Mouse (Mus musculus) neural tube, embryonic 13.5 days (tissue): ENCODE results near the gene Prkcd. TPM values are rescaled to one million over a fixed set of nuclear protein-coding genes. Genes with fewer than 3 reads are reported as not detected.

ENCODE experiments used
- ATAC-seq: fragments of 200-750 bp; cut with Nextera tagmentation; 2 replicates; pipeline ENCODE4 v1.8.0; 2017; ENCODE audit warnings: low read depth, mild to moderate bottlenecking, moderate TSS enrichment, moderate library complexity
- H3K27ac ChIP-seq: fragments of 300-500 bp; sonication (generic); replicated peaks from 2 replicates; pipeline ENCODE4 v1.5.1; 2015; ENCODE audit warnings: moderate library complexity, mild to moderate bottlenecking, inconsistent platforms
- H3K27me3 ChIP-seq: fragments of 300-500 bp; sonication (generic); 2 replicates; pipeline ENCODE4 v1.6.1; 2015; ENCODE audit warnings: mild to moderate bottlenecking, inconsistent platforms
- H3K36me3 ChIP-seq: fragments of 300-500 bp; sonication (generic); 2 replicates; pipeline ENCODE4 v1.6.1; 2015; ENCODE audit warnings: mild to moderate bottlenecking, inconsistent platforms
- H3K4me1 ChIP-seq: fragments of 300-500 bp; sonication (generic); replicated peaks from 2 replicates; pipeline ENCODE4 v1.6.1; 2015; ENCODE audit warnings: inconsistent platforms
- H3K4me2 ChIP-seq: fragments of 300-500 bp; sonication (generic); 2 replicates; pipeline ENCODE4 v1.6.1; 2015; ENCODE audit warnings: inconsistent platforms, mild to moderate bottlenecking, moderate library complexity
- H3K4me3 ChIP-seq: fragments of 300-500 bp; sonication (generic); 2 replicates; pipeline ENCODE4 v1.5.1; 2015; ENCODE audit warnings: mild to moderate bottlenecking, inconsistent platforms
- H3K9ac ChIP-seq: fragments of 300-500 bp; sonication (generic); 2 replicates; pipeline ENCODE4 v1.6.1; 2015; ENCODE audit warnings: moderate library complexity, mild to moderate bottlenecking, inconsistent platforms
- H3K9me3 ChIP-seq: fragments of 300-500 bp; sonication (generic); 2 replicates; pipeline ENCODE4 v1.6.1; 2016; ENCODE audit warnings: inconsistent platforms
- WGBS: fragments of 180-500 bp; shearing (Covaris S2); methylation state at CpG from one replicate; pipeline ENCODE4 v1.1.7; 2015; 5-methylcytosine and 5-hydroxymethylcytosine counted together
- polyA plus RNA-seq: library from polyadenylated mRNA; unstranded; fragments of >200 nt; fragmentation: Nextera tagmentation; extraction: Ambion mirVana; gene quantifications from 2 replicates; pipeline ENCODE4 v1.2.1, GENCODE M21; 2015

Gene Prkcd
- polyA plus RNA-seq, 1 experiment from 2014 or later, result 63.4 TPM

- Histone ChIP-seq H3K4me3 (no peak overlapping the region), H3K9me3 (no peaks in the 10 kb centered on the region), H3K4me2 (no peak overlapping the region), H3K27me3 (no peaks in the 10 kb centered on the region), H3K4me1 (peaks cover 11% of the 10 kb centered on the region; the same call in 1 of the 2 replicates), H3K36me3 (no peaks in the 10 kb centered on the region), H3K27ac (no peak overlapping the region), H3K9ac (no peak overlapping the region)
- ATAC-seq, result no peak
- 47% methylated on average over 2 of the region's 2 CpGs for WGBS
Measured at GRCm38 (mm10) chr14:30616751-30617150, 9.3 kb downstream of the Prkcd start.

- Histone ChIP-seq H3K4me1 (peaks cover 6% of the 10 kb centered on the region; the same call in 1 of the 2 replicates), H3K27me3 (no peaks in the 10 kb centered on the region), H3K27ac (no peak overlapping the region), H3K4me2 (no peak overlapping the region), H3K36me3 (no peaks in the 10 kb centered on the region), H3K9me3 (no peaks in the 10 kb centered on the region), H3K4me3 (no peak overlapping the region), H3K9ac (no peak overlapping the region)
- ATAC-seq, result no peak
- WGBS, result 89% methylated on average over 2 of the region's 2 CpGs
Measured at GRCm38 (mm10) chr14:30612962-30613715, 12.9 kb downstream of the Prkcd start.

- Histone ChIP-seq H3K27ac (no peak overlapping the region), H3K4me1 (peaks cover 6% of the 10 kb centered on the region; the same call in 1 of the 2 replicates), H3K9me3 (no peaks in the 10 kb centered on the region), H3K9ac (no peak overlapping the region), H3K27me3 (no peaks in the 10 kb centered on the region), H3K4me2 (no peak overlapping the region), H3K4me3 (no peak overlapping the region), H3K36me3 (no peaks in the 10 kb centered on the region)
- no peak for ATAC-seq
- WGBS, result 17% methylated on average over 7 of the region's 7 CpGs
Measured at GRCm38 (mm10) chr14:30612523-30612922, 13.5 kb downstream of the Prkcd start.

GRCm38 (mm10) chr14:30610940-30611339 is 15.1 kb downstream of the Prkcd start:
- Histone ChIP-seq H3K4me1 (peaks cover 6% of the 10 kb centered on the region; the same call in 1 of the 2 replicates), H3K9ac (no peak overlapping the region), H3K27me3 (no peaks in the 10 kb centered on the region), H3K27ac (no peak overlapping the region), H3K4me2 (no peak overlapping the region), H3K4me3 (no peak overlapping the region), H3K9me3 (no peaks in the 10 kb centered on the region), H3K36me3 (no peaks in the 10 kb centered on the region)
- WGBS, result 90% methylated on average over 3 of the region's 3 CpGs
- no peak for ATAC-seq

- 80% methylated on average over 2 of the region's 2 CpGs for WGBS
- Histone ChIP-seq H3K4me3 (no peak overlapping the region), H3K4me1 (peaks cover 6% of the 10 kb centered on the region; the same call in 1 of the 2 replicates), H3K27me3 (no peaks in the 10 kb centered on the region), H3K4me2 (no peak overlapping the region), H3K9me3 (no peaks in the 10 kb centered on the region), H3K9ac (no peak overlapping the region; the same call in 1 of the 2 replicates), H3K27ac (no peak overlapping the region), H3K36me3 (no peaks in the 10 kb centered on the region)
- no peak for ATAC-seq
Measured at GRCm38 (mm10) chr14:30610304-30610703, 15.7 kb downstream of the Prkcd start.

- WGBS, result 94% methylated on average over 3 of the region's 3 CpGs
- no peaks in the 10 kb centered on the region for H3K27me3 ChIP-seq
Measured at GRCm38 (mm10) chr14:30609499-30609898, 16.5 kb downstream of the Prkcd start.

GRCm38 (mm10) chr14:30608176-30608575 is 17.8 kb downstream of the Prkcd start:
- Histone ChIP-seq H3K9ac (no peak overlapping the region), H3K27ac (no peak overlapping the region), H3K9me3 (no peaks in the 10 kb centered on the region), H3K36me3 (no peaks in the 10 kb centered on the region), H3K4me1 (peaks cover 6% of the 10 kb centered on the region; the same call in 1 of the 2 replicates), H3K27me3 (no peaks in the 10 kb centered on the region), H3K4me3 (no peak overlapping the region), H3K4me2 (no peak overlapping the region)
- ATAC-seq, result no peak
- WGBS, result 89% methylated on average over 6 of the region's 6 CpGs

More at GRCm38 (mm10) chr14:30609499-30609898, 16.5 kb downstream of the Prkcd start:
- no peak overlapping the region for H3K9ac ChIP-seq
- no peak for ATAC-seq
- H3K4me1 ChIP-seq, result peaks cover 6% of the 10 kb centered on the region; the same call in 1 of the 2 replicates
- H3K27ac ChIP-seq, result no peak overlapping the region
- no peak overlapping the region for H3K4me3 ChIP-seq
- H3K36me3 ChIP-seq, result no peaks in the 10 kb centered on the region
- H3K9me3 ChIP-seq, result no peaks in the 10 kb centered on the region
- H3K4me2 ChIP-seq, result no peak overlapping the region

GRCm38 (mm10) chr14:30607696-30608095 is 18.3 kb downstream of the Prkcd start:
- Histone ChIP-seq H3K9ac (no peak overlapping the region), H3K4me3 (no peak overlapping the region), H3K27me3 (no peaks in the 10 kb centered on the region), H3K36me3 (no peaks in the 10 kb centered on the region), H3K4me2 (no peak overlapping the region), H3K27ac (no peak overlapping the region), H3K4me1 (peaks cover 5% of the 10 kb centered on the region; the same call in 1 of the 2 replicates), H3K9me3 (no peaks in the 10 kb centered on the region)
- 72% methylated on average over 3 of the region's 4 CpGs for WGBS
- no peak for ATAC-seq

- WGBS, result 83% methylated on average over 5 of the region's 5 CpGs
- Histone ChIP-seq H3K4me3 (no peak overlapping the region), H3K9me3 (no peaks in the 10 kb centered on the region), H3K36me3 (0 out of 2 replicates have a peak, but pooled peaks cover 7% of the 10 kb centered on the region), H3K27ac (no peak overlapping the region), H3K4me2 (no peak overlapping the region), H3K27me3 (no peaks in the 10 kb centered on the region), H3K9ac (no peak overlapping the region), H3K4me1 (no peaks in the 10 kb centered on the region)
- no peak for ATAC-seq
Measured at GRCm38 (mm10) chr14:30606817-30607216, 19.2 kb downstream of the Prkcd start.

- no peaks in the 10 kb centered on the region for H3K27me3 ChIP-seq
- ATAC-seq, result no peak
- no peaks in the 10 kb centered on the region for H3K9me3 ChIP-seq
- 67% methylated on average over 2 of the region's 2 CpGs for WGBS
- no peak overlapping the region for H3K4me3 ChIP-seq
- no peak overlapping the region for H3K4me2 ChIP-seq
- H3K9ac ChIP-seq, result no peak overlapping the region
- H3K36me3 ChIP-seq, result 0 out of 2 replicates have a peak, but pooled peaks cover 16% of the 10 kb centered on the region
- no peak overlapping the region for H3K27ac ChIP-seq
- peaks cover 38% of the 10 kb centered on the region for H3K4me1 ChIP-seq
Measured at GRCm38 (mm10) chr14:30597142-30597541, 28.9 kb downstream of the Prkcd start.

- WGBS, result 88% methylated on average over 3 of the region's 3 CpGs
- Histone ChIP-seq H3K36me3 (0 out of 2 replicates have a peak, but pooled peaks cover 10% of the 10 kb centered on the region), H3K4me2 (no peak overlapping the region), H3K4me1 (peaks cover 38% of the 10 kb centered on the region), H3K9ac (no peak overlapping the region), H3K27me3 (no peaks in the 10 kb centered on the region), H3K27ac (no peak overlapping the region), H3K9me3 (no peaks in the 10 kb centered on the region), H3K4me3 (no peak overlapping the region)
- no peak for ATAC-seq
Measured at GRCm38 (mm10) chr14:30596407-30596806, 29.6 kb downstream of the Prkcd start.

GRCm38 (mm10) chr14:30595576-30596313 is 30.3 kb downstream of the Prkcd start:
- H3K9ac ChIP-seq, result no peak overlapping the region
- no peak for ATAC-seq
- H3K4me2 ChIP-seq, result no peak overlapping the region
- no peak overlapping the region for H3K27ac ChIP-seq
- H3K4me3 ChIP-seq, result no peak overlapping the region
- no peaks in the 10 kb centered on the region for H3K27me3 ChIP-seq
- 83% methylated on average over 8 of the region's 8 CpGs for WGBS
- 0 out of 2 replicates have a peak, but pooled peaks cover 10% of the 10 kb centered on the region for H3K36me3 ChIP-seq
- H3K9me3 ChIP-seq, result no peaks in the 10 kb centered on the region
- H3K4me1 ChIP-seq, result peaks cover 38% of the 10 kb centered on the region
